Mouse (Mus musculus) adrenal gland, postnatal 14 days (tissue): Measurements from ENCODE around the gene Sprtn. TPM values are rescaled to one million over a fixed set of nuclear protein-coding genes. Genes with fewer than 3 reads are reported as not detected.
A peak's percentile ranks its signal among the peaks of the same experiment; 100 is the strongest.

ENCODE experiments used
- DNase-seq: peaks from one replicate; pipeline ENCODE4 v3.0.0; 2021; ENCODE audit warnings: mixed read lengths
- total RNA-seq: library from RNA; stranded (reverse); gene quantifications from 2 replicates; pipeline ENCODE4 v1.2.3, GENCODE M21; 2021

The Sprtn gene
- total RNA-seq, 1 experiment from 2014 or later: 20.1 TPM

DNA sequence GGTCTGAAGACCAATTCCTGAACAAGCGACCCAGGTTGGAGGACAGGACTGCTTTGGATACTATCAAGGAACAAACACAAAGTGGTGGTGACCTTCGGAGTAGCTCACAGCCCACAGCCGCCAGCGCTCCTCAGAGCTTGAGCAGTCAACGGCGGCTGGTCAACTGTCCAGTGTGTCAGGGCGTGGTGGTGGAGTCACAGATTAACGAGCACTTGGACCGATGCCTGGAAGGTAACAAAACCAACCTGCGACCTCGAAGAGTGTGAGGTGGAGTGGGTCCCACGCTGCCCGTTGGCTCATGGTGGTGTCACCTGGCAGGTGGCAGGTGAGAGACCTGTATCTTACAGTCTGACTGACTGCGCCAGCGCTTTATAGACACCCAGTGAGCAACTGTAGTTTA lies 5.5 kb downstream of the Sprtn start:
- no peak for DNase-seq

DNA sequence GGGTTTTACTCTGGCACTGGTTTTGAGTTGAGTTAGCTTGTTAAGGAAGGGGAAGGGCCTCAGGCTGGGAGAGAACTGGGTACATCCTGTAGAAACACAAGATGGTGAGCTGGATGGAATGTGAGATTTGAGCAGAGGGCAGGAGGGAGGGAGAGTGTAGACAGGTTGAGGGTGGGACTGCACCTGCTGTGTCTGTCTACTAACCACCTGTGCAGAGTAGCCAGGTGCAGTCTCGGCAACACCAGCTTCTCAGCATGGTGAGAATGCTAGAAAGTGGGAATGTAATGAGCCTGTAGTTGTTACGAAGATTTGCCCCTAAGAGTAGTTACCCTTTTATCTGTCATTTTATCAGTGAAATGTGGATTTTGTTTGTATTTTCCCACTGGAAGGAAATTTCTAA lies 7.8 kb downstream of the Sprtn start:
- no peak for DNase-seq

DNA sequence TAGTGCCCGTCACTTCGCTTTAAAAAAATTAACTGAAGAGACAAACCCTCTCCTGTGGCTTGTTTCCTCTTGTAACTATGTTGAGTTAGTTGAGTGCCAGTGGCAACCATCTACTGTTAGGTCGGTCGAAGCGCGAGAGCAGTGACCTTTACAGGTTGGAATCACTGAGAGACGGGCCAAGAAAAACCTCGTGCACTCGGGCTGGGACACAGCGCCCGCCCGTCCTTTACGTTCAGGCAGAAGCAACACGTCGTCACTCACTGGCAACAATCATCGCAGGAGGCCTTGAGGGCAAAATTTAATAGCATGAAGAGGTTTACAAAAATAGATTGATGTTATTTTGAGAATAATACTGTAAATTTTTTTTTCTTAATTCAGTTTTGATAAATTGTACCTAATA lies 12.2 kb downstream of the Sprtn start:
- peak; percentile 67 for DNase-seq

- peak; percentile 33 for DNase-seq
These were observed 12.7 kb downstream of the Sprtn start for GRCm38 (mm10) chr8:124910349-124910748.

DNA sequence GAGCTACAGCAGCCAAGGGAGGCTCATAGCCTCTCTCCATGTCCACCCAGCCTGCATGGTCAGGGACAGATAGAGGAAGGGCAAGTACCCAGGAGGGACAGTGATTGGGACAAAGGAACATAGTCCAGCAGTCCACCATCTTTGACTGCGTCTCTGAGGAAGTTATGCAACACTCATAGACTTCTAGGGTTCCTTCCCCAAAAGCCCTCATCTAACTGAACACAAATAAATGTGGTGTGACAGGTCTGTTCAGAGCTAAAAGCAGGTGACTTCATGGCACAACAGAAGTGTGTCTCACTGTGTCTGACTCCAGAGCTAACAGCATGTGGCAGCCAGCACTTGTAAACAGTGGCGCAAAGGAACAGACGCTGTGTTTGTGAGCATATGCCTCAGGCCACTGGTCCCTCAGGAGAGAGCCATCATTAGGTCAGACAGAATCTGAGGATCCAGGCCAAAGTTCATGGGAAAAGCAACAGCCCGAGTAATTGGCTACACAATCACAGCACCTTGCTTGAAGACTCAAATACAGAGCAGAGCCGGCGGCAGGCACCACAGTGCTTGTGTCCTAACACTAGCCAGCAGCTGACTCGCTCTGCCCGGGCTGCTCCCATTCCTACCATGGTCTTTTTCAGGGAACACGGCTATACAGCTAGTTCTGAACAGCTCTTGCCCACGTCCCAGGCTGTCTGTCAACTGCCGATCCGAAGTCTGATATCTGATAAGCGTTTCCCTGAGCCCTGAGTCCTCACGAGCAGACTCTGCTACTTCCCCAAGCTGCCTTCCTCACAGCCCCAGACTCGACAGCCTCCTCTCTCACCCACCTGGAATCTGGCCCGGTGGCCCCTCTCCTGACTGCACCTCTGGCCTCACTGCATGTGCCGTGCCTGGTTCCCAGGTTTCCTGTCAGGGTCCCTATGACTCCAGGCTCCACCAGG lies 14.5 kb downstream of the Sprtn start:
- DNase-seq: no peak

DNA sequence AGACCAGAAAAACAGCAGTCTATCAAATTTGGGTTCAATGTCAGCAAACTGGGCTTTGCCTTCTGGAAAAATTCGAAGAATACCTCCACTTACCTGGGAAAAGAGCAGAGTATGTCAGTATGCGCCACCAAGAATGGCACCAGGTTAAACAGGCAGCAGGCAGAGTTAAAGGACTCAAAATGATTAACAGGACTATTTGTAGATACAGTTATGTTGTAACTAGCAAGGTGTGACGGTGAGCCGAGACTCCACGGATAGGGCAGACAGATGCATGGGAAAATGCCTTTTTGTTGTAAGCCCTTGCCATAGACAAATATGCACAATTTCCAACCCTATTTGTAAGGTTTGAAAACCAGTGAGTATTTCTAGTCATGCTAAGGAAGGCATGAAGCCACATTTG lies 16.4 kb downstream of the Sprtn start:
- DNase-seq: no peak

GRCm38 (mm10) chr8:124917741-124918484 lies 20.2 kb downstream of the Sprtn start:
- no peak for DNase-seq

GRCm38 (mm10) chr8:124921369-124922279 lies 23.9 kb downstream of the Sprtn start:
- DNase-seq: peak; percentile 68

DNA sequence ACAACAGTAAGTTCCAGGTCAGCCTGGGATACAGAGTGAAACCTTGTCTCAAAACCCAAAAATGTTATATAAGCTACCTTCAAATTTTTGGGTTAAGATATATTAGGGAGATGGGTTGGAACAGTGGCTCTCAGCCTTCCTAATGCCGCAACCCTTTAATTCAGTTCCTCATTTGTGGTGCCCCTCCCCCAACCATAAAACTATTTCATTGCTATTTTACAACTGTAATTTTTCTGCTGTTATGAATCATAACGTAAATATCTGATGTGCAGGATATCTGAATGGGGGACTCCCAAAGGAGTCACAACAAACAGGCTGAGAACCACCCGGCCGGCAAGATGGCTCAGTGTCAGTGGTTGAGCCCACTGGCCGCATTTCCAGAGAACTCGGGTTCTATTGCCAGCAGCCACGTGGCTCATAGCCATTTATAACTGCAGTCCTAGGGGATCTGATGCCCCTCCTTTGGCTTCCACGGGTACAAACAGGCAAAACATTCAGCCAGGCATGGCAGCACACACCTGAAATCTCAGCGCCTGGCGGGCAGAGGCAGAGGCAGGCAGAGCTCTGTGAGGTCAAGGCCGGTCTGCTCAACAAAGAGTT lies 24.9 kb downstream of the Sprtn start:
- peak; percentile 32 for DNase-seq

- DNase-seq: peak; percentile 71
These were observed 26.4 kb downstream of the Sprtn start for GRCm38 (mm10) chr8:124923971-124924652.

- DNase-seq: peak; percentile 41
These were observed 28.0 kb downstream of the Sprtn start for GRCm38 (mm10) chr8:124925544-124926266.

GRCm38 (mm10) chr8:124926351-124926771 lies 28.7 kb downstream of the Sprtn start:
- peak; percentile 62 for DNase-seq

- no peak for DNase-seq
These were observed 31.3 kb downstream of the Sprtn start for GRCm38 (mm10) chr8:124929006-124929405.

DNA sequence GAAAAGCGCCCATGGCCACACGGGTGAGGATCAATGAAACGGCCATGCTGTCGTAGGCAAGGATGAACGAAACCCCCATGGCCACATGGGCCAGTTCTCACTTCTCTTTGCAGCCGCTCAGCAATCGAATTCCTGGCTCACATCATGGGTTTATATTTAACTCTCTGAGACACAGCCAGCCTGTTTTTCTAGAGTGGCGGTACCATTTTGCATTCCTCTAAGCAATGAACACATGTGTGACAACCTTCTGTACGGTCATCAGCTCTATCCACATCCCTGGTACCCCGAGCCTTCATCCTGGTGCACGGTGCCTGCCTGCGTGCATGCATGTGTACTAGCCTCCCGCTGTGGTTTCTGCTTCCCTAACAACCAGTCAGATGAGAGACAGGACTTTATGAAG lies 32.4 kb downstream of the Sprtn start:
- no peak for DNase-seq

GRCm38 (mm10) chr8:124930649-124931048 lies 33.0 kb downstream of the Sprtn start:
- no peak for DNase-seq

- no peak for DNase-seq
These were observed 34.7 kb downstream of the Sprtn start for GRCm38 (mm10) chr8:124932435-124932834.

DNA sequence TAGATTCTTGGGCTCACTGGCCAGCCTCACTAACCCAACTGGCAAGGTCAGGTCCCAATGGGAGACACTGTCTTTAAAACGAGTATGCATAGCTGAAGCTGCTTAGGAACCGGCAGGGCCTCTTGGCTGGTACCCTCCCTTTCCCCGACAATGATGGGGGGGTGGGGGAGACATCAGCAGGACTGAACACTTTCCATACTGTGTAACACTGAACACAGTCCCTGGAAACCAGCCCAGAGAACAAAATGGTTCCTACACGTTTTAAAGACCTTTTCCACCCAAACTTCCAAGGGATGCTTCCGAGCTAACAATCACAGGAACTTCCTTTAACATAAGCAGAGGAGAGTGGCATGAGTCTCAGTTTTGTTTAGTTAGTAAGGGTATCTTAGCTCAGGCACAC lies 37.4 kb downstream of the Sprtn start:
- no peak for DNase-seq

- no peak for DNase-seq
These were observed 39.0 kb downstream of the Sprtn start for GRCm38 (mm10) chr8:124936699-124937098.

- no peak for DNase-seq
These were observed 39.6 kb downstream of the Sprtn start for GRCm38 (mm10) chr8:124937293-124937692.

DNA sequence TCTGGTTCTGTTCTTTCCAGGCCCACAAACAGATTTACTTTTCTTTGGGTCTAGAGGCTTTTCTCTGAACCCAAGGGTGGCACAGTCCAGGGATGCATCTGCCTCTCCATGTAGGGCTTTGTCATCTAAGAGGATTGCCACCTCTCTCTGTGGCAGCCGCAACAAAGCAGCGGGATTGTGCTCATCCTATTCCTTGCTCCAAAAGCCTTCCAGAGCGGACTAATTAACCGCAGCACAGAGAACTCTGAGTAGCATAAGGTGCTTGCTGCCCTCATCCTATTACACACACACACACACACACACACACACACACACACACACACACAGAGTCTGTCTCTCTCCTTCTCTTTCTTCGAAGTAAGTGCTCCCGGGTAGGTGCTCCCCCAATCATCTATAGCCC lies 46.1 kb downstream of the Sprtn start:
- DNase-seq: no peak

DNA sequence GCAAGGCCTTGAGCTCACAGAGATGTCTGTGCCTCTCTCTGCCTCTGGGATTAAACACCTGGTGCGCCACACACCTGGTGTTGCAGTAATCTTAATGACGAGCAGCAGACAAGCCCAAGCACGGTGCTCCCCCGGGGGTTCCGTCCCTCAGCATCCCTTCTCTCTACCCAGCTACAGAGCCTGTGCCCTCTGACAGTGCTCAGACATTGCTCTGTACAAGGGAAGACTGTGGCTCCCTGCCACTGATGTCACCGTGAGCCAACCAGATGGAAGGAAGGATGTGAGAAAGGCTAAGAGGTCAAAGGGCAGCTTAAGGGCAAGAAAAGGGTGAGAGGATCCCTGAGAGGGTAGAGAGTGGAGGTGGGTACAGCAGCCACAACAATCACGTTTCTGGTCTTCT lies 46.7 kb downstream of the Sprtn start:
- no peak for DNase-seq
